11 mouse cellular contexts compared by ENCODE assay signal in genomic region chr1:135668331-135668730, GRCm38 (mm10). TPM values are rescaled to one million over a fixed set of nuclear protein-coding genes. Genes with fewer than 3 reads are reported as not detected.
DNase-seq lines count a peak whose midpoint lies in the region; ATAC-seq and TF ChIP-seq lines count a peak whose summit lies in the region.
"Had no signal": no experiment of that assay in that cellular context is flagged by ENCODE, and none has a peak within 500 bp of the region (broad histone marks: within the 10 kb centered on the region; RNA-seq: fewer than 3 reads in every experiment).

No protein-coding gene starts in this region.

- WGBS in limb, embryonic 11.5 days: 35% methylated on average over 3 of the region's 3 CpGs
- WGBS in forebrain, embryonic 14.5 days: 89% methylated on average over 3 of the region's 3 CpGs

- no peaks in the 10 kb centered on the region for H3K27me3 ChIP-seq in ES-Bruce4 (ENCODE audit: control insufficient read depth, insufficient read depth, low read length, poor library complexity, severe bottlenecking)
- no peaks in the 10 kb centered on the region for H3K27me3 ChIP-seq in limb, embryonic 11.5 days (ENCODE audit: control insufficient read depth, insufficient read depth, low read length)
- H3K27me3 ChIP-seq in forebrain, embryonic 14.5 days (replicated peaks; ENCODE audit: control insufficient read depth, insufficient read depth, low read length): no peaks in the 10 kb centered on the region
- H3K27me3 ChIP-seq: neural tube, embryonic 13.5 days had no signal

- no peaks in the 10 kb centered on the region for H3K36me3 ChIP-seq in ES-Bruce4 (ENCODE audit: control insufficient read depth, insufficient read depth, low read length, poor library complexity, severe bottlenecking)
- no peaks in the 10 kb centered on the region for H3K36me3 ChIP-seq in limb, embryonic 11.5 days (ENCODE audit: control insufficient read depth, insufficient read depth, low read length)
- no peaks in the 10 kb centered on the region for H3K36me3 ChIP-seq in forebrain, embryonic 14.5 days (ENCODE audit: control insufficient read depth, insufficient read depth, low read length)
- H3K36me3 ChIP-seq: neural tube, embryonic 13.5 days had no signal

- no peak for TF ChIP-seq CTCF in ES-Bruce4 (IDR thresholded peaks at IDR 0.05; ENCODE audit: low read depth, low read length)

- H3K4me2 ChIP-seq in limb, embryonic 11.5 days (ENCODE audit: low read depth, severe bottlenecking): no peak overlapping the region
- no peak overlapping the region for H3K4me2 ChIP-seq in forebrain, embryonic 14.5 days (ENCODE audit: low read length)
- H3K4me2 ChIP-seq: neural tube, embryonic 13.5 days had no signal

- TF ChIP-seq POLR2A in ES-Bruce4 (IDR thresholded peaks at IDR 0.05; ENCODE audit: insufficient read depth, low read length): no peak

- H3K27ac ChIP-seq in ES-Bruce4 (ENCODE audit: insufficient read depth, low read length): no peak overlapping the region
- H3K27ac ChIP-seq in limb, embryonic 11.5 days (replicated peaks; ENCODE audit: low read depth, low read length): no peak overlapping the region
- no peak overlapping the region for H3K27ac ChIP-seq in forebrain, embryonic 14.5 days (ENCODE audit: low read depth, low read length)
- H3K27ac ChIP-seq: neural tube, embryonic 13.5 days had no signal

- H3K4me1 ChIP-seq in ES-Bruce4 (ENCODE audit: control insufficient read depth, insufficient read depth, low read length): peaks cover 9% of the 10 kb centered on the region
- peaks cover 20% of the 10 kb centered on the region for H3K4me1 ChIP-seq in limb, embryonic 11.5 days (ENCODE audit: control insufficient read depth, insufficient read depth, low read length)
- peaks cover 8% of the 10 kb centered on the region for H3K4me1 ChIP-seq in forebrain, embryonic 14.5 days (ENCODE audit: control insufficient read depth, insufficient read depth, low read length)

- no peak overlapping the region for H3K4me3 ChIP-seq in ES-Bruce4 (ENCODE audit: low read depth, low read length)
- H3K4me3 ChIP-seq in limb, embryonic 11.5 days (ENCODE audit: low read depth, low read length): no peak overlapping the region
- no peak overlapping the region for H3K4me3 ChIP-seq in forebrain, embryonic 14.5 days (ENCODE audit: low read depth, low read length)
- H3K4me3 ChIP-seq: neural tube, embryonic 13.5 days had no signal

- peak; percentile 86 for ATAC-seq in limb, embryonic 11.5 days (ENCODE audit: insufficient number of reproducible peaks, low FRiP score, low TSS enrichment, low read depth)
- ATAC-seq in forebrain, embryonic 14.5 days: no peak

- no peaks in the 10 kb centered on the region for H3K9me3 ChIP-seq in ES-Bruce4 (replicated peaks; ENCODE audit: control insufficient read depth, insufficient read depth, low read length, poor library complexity, severe bottlenecking)
- no peaks in the 10 kb centered on the region for H3K9me3 ChIP-seq in limb, embryonic 11.5 days (ENCODE audit: control insufficient read depth, low read length)
- no peaks in the 10 kb centered on the region for H3K9me3 ChIP-seq in forebrain, embryonic 14.5 days (replicated peaks; ENCODE audit: control insufficient read depth, low read length)
- H3K9me3 ChIP-seq: neural tube, embryonic 13.5 days had no signal

- peak; percentile 98 for DNase-seq in heart, adult 11 months
- DNase-seq in heart, adult 8-10 months (ENCODE audit: low spot score): no peak
- peak; percentile 75 for DNase-seq in embryo, embryonic 11 days
- peak; percentile 86 for DNase-seq in limb, embryonic 11.5 days (ENCODE audit: low spot score)
- no peak for DNase-seq in yolk sac, embryonic 10.5 days (ENCODE audit: low spot score)
- no peak for DNase-seq in forebrain, embryonic 14.5 days (ENCODE audit: low spot score)
- no peak for DNase-seq in retina, postnatal 1 day
- DNase-seq: kidney, postnatal 4 days; lung, adult 2 months had no signal

- H3K9ac ChIP-seq in ES-Bruce4 (ENCODE audit: low read depth, poor library complexity, severe bottlenecking): no peak overlapping the region
- no peak overlapping the region for H3K9ac ChIP-seq in limb, embryonic 11.5 days (ENCODE audit: low read length)
- H3K9ac ChIP-seq in forebrain, embryonic 14.5 days (ENCODE audit: low read length): no peak overlapping the region
- H3K9ac ChIP-seq: neural tube, embryonic 13.5 days had no signal

- TF ChIP-seq EP300 in ES-Bruce4 (IDR thresholded peaks at IDR 0.05; ENCODE audit: insufficient read depth, low read depth, low read length): peak; percentile 96

RNA-seq across cellular contexts. Expression of gene Csrp1, which starts 51.5 kb away (rescaled TPM):
- 10 to 100 TPM; 36.0 to 45.8 (median 40.9) TPM for total RNA-seq in heart, adult 8-10 months (2022)
- 178 and 190 TPM in 2 replicates for polyA plus RNA-seq in ES-Bruce4 (2011; ENCODE audit: insufficient read depth, insufficient read length, low read depth, missing spikeins)
- 50.5 and 51.2 TPM in 2 replicates for polyA plus RNA-seq in limb, embryonic 11.5 days (2014; fragmentation: Nextera tagmentation; extraction: Ambion mirVana)
- 22.3 and 24.9 TPM in 2 replicates for polyA plus RNA-seq in forebrain, embryonic 14.5 days (2014; fragmentation: Nextera tagmentation; extraction: Ambion mirVana)

Comparison
In these comparisons a context has a peak if more than half of its experiments do, and no peak if none do; other contexts are left out.
1. DNase-seq: peak in heart, adult 11 months (single experiment), embryo, embryonic 11 days (single experiment) and limb, embryonic 11.5 days (single experiment); none in heart, adult 8-10 months (single experiment), yolk sac, embryonic 10.5 days (single experiment), forebrain, embryonic 14.5 days (single experiment) and retina, postnatal 1 day (single experiment).